Mouse (Mus musculus) mesoderm, embryonic 11.5 days (tissue): ENCODE data around the gene Mettl7a1.
"Not testable (repeated sequence)": the region's sequence is repeated elsewhere in the genome, so short reads cannot be mapped to it uniquely, and the experiment has no call there.

Source experiments
- DNase-seq: peaks from one replicate; pipeline ENCODE4 v3.0.0-alpha.2; 2012; ENCODE audit warnings: low read depth, low spot score

Mettl7a1 gene

GRCm38 (mm10) chr15:100300499-100300898 lies 3.4 kb upstream of the Mettl7a1 start:
- DNase-seq, result no peak

- no peak for DNase-seq
These were observed 2.4 kb upstream of the Mettl7a1 start for GRCm38 (mm10) chr15:100301556-100301955.

DNA sequence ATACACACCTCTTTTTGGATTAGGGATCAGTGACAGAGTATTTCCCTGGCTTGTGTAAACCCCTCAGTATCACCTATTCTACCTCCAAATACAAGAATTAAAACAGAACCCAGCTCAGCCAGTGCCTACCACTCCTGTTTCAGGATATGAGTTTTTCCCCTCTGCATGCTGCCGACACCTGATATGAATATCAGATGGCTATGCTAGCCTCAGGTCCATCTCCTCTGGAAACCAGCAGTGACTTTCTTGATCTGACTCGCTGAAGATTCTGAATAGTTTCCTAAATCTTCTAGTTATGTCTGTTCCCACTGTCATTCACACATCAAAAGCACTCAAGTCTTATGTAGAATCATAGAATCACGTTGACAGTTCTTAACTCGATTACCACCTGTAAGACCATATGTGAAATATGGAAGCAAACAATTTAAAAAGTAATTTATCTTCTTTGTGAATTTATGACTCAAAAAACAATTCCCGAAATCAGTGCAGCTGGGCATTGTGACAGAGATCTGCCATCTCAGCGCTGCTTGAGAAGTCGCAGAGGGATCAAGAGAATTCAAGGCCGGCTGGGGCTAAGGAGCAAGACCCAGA lies 417 bp upstream of the Mettl7a1 start:
- DNase-seq, result no peak

DNA sequence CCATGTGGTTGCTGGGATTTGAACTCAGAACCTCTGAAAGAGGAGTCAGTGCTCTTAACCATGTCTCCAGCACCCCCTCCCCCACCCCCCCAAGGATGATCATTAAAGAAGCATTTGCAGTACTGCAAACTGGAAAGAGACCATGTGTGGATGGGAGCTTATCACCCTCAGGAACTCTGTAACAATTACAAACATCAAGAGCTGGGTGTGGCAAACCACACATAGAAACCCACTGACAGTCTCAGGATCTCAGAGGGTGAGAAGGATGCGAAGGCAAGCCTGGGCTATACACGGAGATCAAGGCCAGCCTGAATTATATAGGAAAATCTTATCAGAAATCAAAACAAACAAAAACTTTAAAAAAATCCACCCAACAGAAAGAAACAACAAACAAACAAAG lies 2.3 kb downstream of the Mettl7a1 start:
- DNase-seq, result no peak

DNA sequence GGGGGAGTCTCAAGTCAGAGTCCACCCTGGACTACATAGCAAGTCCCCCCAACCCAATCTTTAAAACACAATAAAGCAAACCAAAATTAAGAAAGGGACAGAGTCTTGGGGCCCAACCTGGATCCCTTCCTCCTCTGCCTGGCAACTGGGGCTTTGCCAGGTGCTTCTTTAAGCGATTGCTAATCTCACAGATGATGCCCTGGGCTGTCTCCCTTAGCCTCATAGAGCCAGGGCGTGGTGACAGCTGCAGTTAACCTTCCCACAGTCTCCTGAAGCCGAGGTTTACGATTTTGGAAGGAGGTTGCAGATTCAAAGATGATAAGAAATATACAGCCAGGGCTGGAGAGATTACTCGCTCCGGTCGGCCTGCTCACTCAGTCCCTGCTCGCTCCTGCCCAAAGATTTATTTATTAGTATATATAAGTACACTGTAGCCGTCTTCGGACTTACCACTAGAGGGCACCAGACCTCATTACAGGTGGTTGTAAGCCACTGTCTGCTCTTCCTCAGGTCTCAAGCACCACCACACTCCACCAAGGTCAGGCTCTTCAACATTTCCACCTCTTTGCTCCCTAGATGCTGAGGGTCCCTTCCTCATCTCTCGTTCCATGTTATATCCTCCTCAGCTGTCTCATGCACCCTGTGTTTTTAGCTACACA lies 3.6 kb downstream of the Mettl7a1 start:
- DNase-seq, result peak; percentile 73

- DNase-seq, result no peak
These were observed 8.4 kb downstream of the Mettl7a1 start for GRCm38 (mm10) chr15:100312346-100312745.

- DNase-seq, result no peak
These were observed 10.7 kb downstream of the Mettl7a1 start for GRCm38 (mm10) chr15:100314448-100315145.

GRCm38 (mm10) chr15:100318014-100318671 lies 14.2 kb downstream of the Mettl7a1 start:
- DNase-seq, result not testable (repeated sequence)

DNA sequence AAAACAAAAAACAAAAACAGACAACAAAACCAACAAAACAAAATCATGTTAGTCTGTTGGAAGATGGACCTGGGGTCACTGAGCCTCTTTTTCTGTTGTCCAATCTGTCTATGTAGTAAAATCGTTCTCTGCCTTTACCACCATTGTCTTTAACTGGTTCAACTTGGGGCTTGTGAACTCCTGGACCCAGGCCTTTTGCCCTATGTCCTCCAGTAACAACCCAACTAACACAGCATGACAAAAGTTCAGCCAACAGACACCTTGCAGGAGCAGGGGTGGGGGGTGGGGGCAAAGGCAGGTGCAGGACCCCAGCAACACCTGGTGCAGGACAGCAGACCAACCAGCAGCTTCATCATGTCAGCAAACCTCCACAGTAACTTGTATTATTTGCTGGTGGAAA lies 15.9 kb downstream of the Mettl7a1 start:
- DNase-seq, result no peak

- DNase-seq, result no peak
These were observed 16.5 kb downstream of the Mettl7a1 start for GRCm38 (mm10) chr15:100320295-100320905.

GRCm38 (mm10) chr15:100321134-100321533 lies 17.2 kb downstream of the Mettl7a1 start:
- DNase-seq, result no peak

- DNase-seq, result no peak
These were observed 20.2 kb downstream of the Mettl7a1 start for GRCm38 (mm10) chr15:100324021-100324591.

DNA sequence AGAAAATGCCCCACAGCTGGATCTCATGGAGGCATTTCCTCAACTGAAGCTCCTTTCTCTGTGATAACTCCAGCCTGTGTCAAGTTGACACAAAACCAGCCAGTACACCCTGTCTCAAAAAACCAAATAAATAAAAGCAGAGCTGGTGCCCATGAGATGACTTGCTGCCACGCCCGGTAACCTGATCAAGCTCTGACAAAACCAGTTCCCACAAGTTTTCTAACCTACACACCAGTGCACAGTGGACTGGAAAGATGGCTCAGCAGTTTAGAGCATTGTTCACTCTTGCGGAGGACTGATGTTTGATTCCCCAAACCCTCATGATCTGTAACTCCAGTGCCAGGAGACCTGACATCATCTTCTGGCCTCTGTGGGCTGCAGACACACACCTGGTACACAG lies 21.3 kb downstream of the Mettl7a1 start:
- no peak for DNase-seq

GRCm38 (mm10) chr15:100328089-100328488 lies 24.1 kb downstream of the Mettl7a1 start:
- not testable (repeated sequence) for DNase-seq

GRCm38 (mm10) chr15:100329336-100329735 lies 25.4 kb downstream of the Mettl7a1 start:
- not testable (repeated sequence) for DNase-seq

GRCm38 (mm10) chr15:100330739-100331138 lies 26.8 kb downstream of the Mettl7a1 start:
- no peak for DNase-seq

GRCm38 (mm10) chr15:100332077-100332961 lies 28.4 kb downstream of the Mettl7a1 start:
- not testable (repeated sequence) for DNase-seq

GRCm38 (mm10) chr15:100334629-100335028 lies 30.7 kb downstream of the Mettl7a1 start, which contains the start of gene Mettl7a3:
Gene Mettl7a3, plus strand, starts transcription at chr15:100334929.
- no peak for DNase-seq

- not testable (repeated sequence) for DNase-seq
These were observed 33.4 kb downstream of the Mettl7a1 start for GRCm38 (mm10) chr15:100337328-100337727.

- peak; percentile 42 for DNase-seq
These were observed 33.9 kb downstream of the Mettl7a1 start for GRCm38 (mm10) chr15:100337847-100338246.
